Mouse (Mus musculus) CD8-positive naive resting alpha-beta T cell, adult 57 days (primary cell): ENCODE measurements around the gene Tbc1d21. TPM values are rescaled to one million over a fixed set of nuclear protein-coding genes. Genes with fewer than 3 reads are reported as not detected.

Experiments
- total RNA-seq: library from RNA; stranded (reverse); gene quantifications from one replicate; pipeline ENCODE4 v1.2.4, GENCODE M21; 2023

Gene Tbc1d21
- total RNA-seq, result not detected

DNA sequence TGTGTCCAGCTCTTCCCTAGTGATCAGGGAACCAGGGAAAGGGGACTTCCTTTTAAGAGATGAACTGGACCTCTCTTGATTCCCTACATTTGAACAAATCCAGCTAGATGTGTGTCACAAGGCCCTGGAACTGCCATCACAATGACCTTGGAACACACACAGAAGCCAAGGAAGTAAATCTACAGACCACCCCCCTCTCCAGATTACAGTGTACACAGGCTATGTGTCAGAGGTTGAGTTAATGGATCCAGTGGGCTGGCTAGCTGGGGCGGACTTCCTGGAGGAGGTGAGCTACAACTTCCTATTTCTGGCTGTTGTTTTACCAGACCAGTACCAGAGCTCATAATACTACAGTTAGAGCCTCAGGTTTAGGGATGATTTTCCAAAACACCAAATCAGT is at the start of gene Tbc1d21:
Gene Tbc1d21, minus strand, starts transcription at position 101 of the 400 bp plus-strand sequence.

DNA sequence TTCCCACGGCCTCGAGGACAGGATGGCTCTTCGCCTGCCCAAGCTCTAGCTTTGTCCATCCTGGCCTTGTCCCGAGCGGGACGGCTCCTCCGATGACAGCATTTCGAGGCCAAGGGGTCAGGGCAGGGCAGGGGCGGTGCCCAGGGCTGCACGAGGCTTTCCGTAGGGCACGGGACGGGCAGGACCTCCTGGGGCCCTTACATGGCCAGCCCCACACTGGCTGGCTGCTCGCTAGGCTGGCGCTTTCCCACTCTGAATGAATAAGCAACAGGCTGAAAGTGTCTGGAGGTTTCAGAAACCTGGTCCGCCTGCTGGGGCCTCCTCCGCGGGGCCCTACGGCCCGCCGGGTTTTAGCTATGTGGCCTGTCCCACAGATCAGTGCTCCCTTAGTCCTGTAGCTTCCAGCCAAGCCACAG is 57.3 kb downstream of the Tbc1d21 start, which contains the start of gene Loxl1:
Gene Loxl1, minus strand, starts transcription at position 243 of the 416 bp plus-strand sequence.

Other genes with a start within 250 kb of the Tbc1d21 start
- 0.55 TPM for gene Islr, start 166.1 kb downstream of the Tbc1d21 start, total RNA-seq
- 1.3 TPM for gene Islr2, start 166.1 kb downstream of the Tbc1d21 start, total RNA-seq
- gene Pml, start 120.7 kb downstream of the Tbc1d21 start, total RNA-seq, result 102 TPM
- 39.1 TPM for gene Stoml1, start 117.3 kb downstream of the Tbc1d21 start, total RNA-seq
- gene Loxl1, start 57.3 kb downstream of the Tbc1d21 start, total RNA-seq, result not detected
- gene Insyn1, start 118.1 kb upstream of the Tbc1d21 start, total RNA-seq, result not detected
- not detected for gene Cd276, start 185.0 kb upstream of the Tbc1d21 start, total RNA-seq
- 109 TPM for gene Nptn, start 211.8 kb upstream of the Tbc1d21 start, total RNA-seq